Mouse (Mus musculus): ENCODE data around the gene Gm20855.
"Not testable (repeated sequence)": the region's sequence is repeated elsewhere in the genome, so short reads cannot be mapped to it uniquely, and the experiment has no call there.

Gm20855 gene

DNA sequence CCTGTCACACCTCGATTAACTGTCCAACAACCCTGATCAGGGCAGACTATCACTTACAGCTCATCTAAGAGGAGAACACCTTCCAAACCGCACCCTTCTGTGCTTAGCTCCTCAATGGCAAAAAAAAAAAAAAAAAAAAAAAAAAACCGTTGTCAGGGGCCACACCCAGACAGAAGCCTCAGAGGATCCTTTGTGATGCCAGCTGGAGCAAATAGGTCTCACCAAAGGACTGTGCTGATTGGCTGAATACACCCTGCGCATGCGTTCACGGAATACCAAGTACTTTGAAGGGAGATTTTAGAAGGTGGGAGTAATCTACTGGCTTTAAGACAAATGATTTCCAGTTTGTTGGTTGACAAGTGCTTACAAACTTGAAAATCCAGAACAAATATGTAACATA is at the start of gene Gm20855:
Gene Gm20855, minus strand, starts transcription at position 101 of the 400 bp plus-strand sequence.
- DNase-seq (ENCODE audit: low read depth, low spot score) = not testable (repeated sequence)
